Mouse (Mus musculus) telencephalon, adult 2 months (tissue): ENCODE results near the gene Tnpo1.
A peak's percentile ranks its signal among the peaks of the same experiment; 100 is the strongest.
"Not testable (repeated sequence)": the region's sequence is repeated elsewhere in the genome, so short reads cannot be mapped to it uniquely, and the experiment has no call there.

Source experiments
- DNase-seq: peaks from one replicate; pipeline ENCODE4 v3.0.0-alpha.2; 2011; ENCODE audit warnings: low read depth, low spot score

The Tnpo1 gene

GRCm38 (mm10) chr13:98890137-98890870 is 35.9 kb downstream of the Tnpo1 start:
- DNase-seq, result no peak

GRCm38 (mm10) chr13:98889211-98889610 is 37.0 kb downstream of the Tnpo1 start:
- DNase-seq, result no peak

- DNase-seq, result no peak
Observed at GRCm38 (mm10) chr13:98883774-98884173, 42.4 kb downstream of the Tnpo1 start.

GRCm38 (mm10) chr13:98881991-98882390 is 44.2 kb downstream of the Tnpo1 start:
- no peak for DNase-seq

DNA sequence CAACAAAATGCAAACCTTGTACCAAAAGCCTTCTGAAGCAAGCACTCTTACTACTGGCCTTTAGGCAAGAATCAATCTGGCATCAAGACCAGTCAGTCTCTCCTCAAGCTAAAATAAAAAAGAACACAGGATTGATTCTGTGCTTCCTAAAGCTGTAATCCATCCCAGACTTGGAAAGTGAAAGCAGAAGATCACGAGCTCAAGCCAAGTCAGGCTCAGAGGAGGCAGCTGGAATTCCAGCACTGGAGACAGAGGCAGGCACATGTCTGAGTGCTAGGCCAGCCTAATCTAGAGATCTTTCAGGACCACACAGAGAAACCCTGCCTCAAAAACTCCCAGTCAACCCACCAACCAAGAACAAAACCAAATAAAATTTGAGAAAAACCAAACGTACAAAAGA is 45.8 kb downstream of the Tnpo1 start:
- DNase-seq, result no peak

DNA sequence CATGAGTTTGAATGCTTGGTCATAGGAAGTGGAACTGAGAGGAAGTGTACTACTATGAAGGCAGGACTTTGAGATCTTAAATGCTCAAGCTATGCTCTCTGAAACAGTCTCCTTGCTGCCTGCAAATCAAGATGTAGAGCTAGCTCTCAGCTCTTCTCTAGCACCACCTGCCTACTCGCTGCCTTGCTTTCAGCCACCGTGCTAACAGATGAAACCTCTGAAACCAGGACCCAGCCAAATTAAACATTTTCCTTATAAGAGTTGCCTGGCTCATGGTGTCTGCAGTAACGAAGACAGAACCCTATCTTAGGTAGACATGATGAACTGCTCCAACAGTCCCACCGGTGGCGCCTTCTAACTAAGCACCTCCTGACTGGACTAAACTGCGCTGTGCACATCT is 46.8 kb downstream of the Tnpo1 start:
- DNase-seq, result no peak

DNA sequence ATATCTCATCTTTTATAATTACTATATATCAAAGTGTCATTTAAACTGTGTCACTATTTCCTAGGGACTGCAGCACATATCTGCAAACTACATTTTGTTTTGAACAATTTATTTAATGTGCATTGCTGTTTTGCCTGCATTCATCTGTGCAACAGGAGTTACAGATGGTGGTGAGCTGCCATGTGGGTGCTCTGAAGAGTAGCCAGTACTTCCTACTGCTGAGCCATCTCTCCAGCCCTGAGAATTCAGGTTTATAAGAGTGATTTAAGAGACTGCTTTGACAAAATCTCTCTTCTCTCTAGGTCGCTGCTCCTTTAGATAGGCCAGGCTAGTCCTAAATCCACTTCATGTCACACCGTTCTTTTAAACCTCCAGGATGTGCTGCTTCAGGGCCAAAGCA is 49.0 kb downstream of the Tnpo1 start:
- DNase-seq, result no peak

- no peak for DNase-seq
Observed at GRCm38 (mm10) chr13:98874727-98875126, 51.5 kb downstream of the Tnpo1 start.

GRCm38 (mm10) chr13:98872273-98872847 is 53.8 kb downstream of the Tnpo1 start:
- DNase-seq, result no peak

GRCm38 (mm10) chr13:98871263-98871662 is 54.9 kb downstream of the Tnpo1 start:
- DNase-seq, result no peak

GRCm38 (mm10) chr13:98868236-98868923 is 57.8 kb downstream of the Tnpo1 start:
- no peak for DNase-seq

GRCm38 (mm10) chr13:98867810-98868209 is 58.4 kb downstream of the Tnpo1 start:
- DNase-seq, result peak; percentile 45

DNA sequence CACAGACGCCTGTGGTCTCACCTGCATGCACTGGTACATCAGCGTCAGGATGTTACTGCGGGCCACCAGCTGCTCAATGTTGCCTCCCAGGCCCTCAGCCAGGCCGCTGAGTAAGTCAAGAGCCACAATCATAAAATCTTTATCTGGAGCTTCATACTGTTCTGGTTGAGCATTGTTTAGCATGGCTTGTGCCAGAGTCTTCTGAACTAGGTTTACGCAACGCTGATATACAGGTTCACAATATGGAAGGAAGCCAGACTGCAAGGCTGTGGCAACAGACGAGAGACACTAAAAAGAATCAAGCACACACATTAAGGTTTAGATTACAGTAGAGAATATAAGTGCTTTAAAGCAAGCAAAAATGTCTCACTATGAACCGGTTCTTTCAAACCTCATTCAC is 70.9 kb downstream of the Tnpo1 start:
- DNase-seq, result no peak

GRCm38 (mm10) chr13:98845794-98846193 is 80.4 kb downstream of the Tnpo1 start:
- no peak for DNase-seq

- no peak for DNase-seq
Observed at GRCm38 (mm10) chr13:98836423-98837088, 89.6 kb downstream of the Tnpo1 start.

DNA sequence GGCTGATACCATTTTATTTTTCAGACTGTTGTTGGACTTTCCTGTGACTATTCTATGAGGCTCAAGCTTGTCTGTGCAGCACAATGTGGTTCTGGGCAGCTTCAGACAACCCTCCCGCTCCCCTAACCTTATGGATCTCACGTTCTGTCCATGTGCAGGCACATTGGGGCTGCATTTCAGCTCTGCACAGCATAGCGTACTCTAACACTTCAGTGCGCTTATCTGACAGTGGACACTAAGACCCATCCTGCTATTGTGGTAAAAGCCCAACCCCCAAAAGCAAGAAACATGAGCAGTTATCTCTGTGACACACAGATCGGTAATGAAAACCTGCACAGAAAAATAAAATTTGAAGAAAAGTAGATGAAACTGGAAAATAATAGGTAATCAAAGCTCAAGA is 90.4 kb downstream of the Tnpo1 start:
- DNase-seq, result no peak

GRCm38 (mm10) chr13:98834723-98835122 is 91.5 kb downstream of the Tnpo1 start:
- no peak for DNase-seq

DNA sequence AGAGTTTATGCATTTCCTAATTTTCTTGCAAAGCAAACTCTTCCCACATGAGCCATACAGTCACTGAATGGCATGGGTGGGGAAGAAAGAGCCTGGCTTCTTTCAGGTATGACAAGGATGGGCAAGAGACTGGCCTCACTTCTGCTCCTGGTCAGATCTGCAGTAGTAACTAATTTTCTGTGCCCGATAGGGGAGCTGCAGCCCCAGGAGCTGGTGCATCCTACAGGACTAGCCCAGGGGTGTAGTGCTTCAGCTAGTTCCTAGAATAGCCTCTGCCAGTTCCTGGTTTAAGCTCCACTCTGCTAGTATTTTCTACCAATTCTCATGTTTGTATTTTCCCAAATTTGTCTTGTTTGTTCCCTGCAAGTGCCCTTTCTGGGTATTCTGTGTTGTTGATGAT is 92.0 kb downstream of the Tnpo1 start:
- no peak for DNase-seq

- no peak for DNase-seq
Observed at GRCm38 (mm10) chr13:98832451-98833450, 93.4 kb downstream of the Tnpo1 start.

DNA sequence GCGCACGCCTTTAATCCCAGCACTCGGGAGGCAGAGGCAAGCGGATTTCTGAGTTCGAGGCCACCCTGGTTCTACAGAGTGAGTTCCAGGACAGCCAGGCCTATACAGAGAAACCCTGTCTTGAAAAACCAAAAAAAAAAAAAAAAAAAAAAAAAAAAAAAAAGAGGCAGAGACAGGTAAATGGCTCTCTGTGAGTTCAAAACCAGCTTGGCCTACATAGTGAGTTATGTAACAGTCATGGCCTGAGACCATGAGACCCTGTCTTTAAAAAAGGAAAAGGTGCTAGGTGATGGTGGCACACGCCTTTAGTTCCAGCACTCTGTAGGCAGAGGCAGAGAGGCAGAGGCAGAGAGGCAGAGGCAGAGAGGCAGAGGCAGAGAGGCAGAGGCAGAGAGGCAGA is 97.2 kb downstream of the Tnpo1 start:
- not testable (repeated sequence) for DNase-seq

DNA sequence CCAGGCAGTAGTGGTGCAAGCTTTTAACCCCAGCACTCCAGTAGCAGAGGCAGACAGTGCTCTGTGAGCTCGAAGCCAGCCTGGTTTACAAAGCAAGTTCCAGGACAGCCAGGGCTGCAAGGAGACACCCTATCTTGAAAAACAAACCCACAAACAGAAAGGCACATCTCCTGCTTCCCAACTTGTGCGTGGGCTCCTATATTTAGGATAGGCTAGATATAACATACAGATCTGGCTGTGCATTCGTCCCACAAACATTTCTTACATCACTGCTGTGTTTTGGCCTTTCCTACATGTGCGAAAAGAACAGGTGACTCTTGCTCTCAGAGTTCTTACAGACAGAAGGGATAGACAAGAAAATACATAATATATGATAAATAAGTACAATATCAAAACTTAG is 100.6 kb downstream of the Tnpo1 start:
- peak; percentile 50 for DNase-seq
